ENCODE assay signal across 9 mouse cellular contexts in genomic region chr11:32137719-32138613, GRCm38 (mm10).
DNase-seq lines count a peak whose midpoint lies in the region; ATAC-seq lines count a peak whose summit lies in the region.
"Had no signal": no experiment of that assay in that cellular context is flagged by ENCODE, and none has a peak within 500 bp of the region (broad histone marks: within the 10 kb centered on the region; RNA-seq: fewer than 3 reads in every experiment).

No protein-coding gene starts in this region.

- H3K4me3 ChIP-seq in neural tube, embryonic 11.5 days (ENCODE audit: low read depth, low read length) = no peak overlapping the region
- no peak overlapping the region for H3K4me3 ChIP-seq in hindbrain, embryonic 11.5 days (ENCODE audit: low read depth, low read length)
- no peak overlapping the region for H3K4me3 ChIP-seq in limb, embryonic 15.5 days

- no peak overlapping the region for H3K4me2 ChIP-seq in neural tube, embryonic 11.5 days (ENCODE audit: low read depth)
- H3K4me2 ChIP-seq in hindbrain, embryonic 11.5 days (replicated peaks; ENCODE audit: low read depth, low read length) = no peak overlapping the region
- 0 out of 2 replicates have a peak overlapping the region, but pooled peaks have one; percentile 1 for H3K4me2 ChIP-seq in limb, embryonic 15.5 days

- H3K27ac ChIP-seq in neural tube, embryonic 11.5 days (ENCODE audit: low read depth, low read length) = peak overlapping the region; percentile 44
- H3K27ac ChIP-seq in hindbrain, embryonic 11.5 days (ENCODE audit: low read depth, low read length) = peak overlapping the region; percentile 51; the same call in 1 of the 2 replicates
- no peak overlapping the region for H3K27ac ChIP-seq in limb, embryonic 15.5 days

- H3K4me1 ChIP-seq in neural tube, embryonic 11.5 days (ENCODE audit: control insufficient read depth, insufficient read depth, low read length) = peaks cover 5% of the 10 kb centered on the region
- peaks cover 2% of the 10 kb centered on the region for H3K4me1 ChIP-seq in hindbrain, embryonic 11.5 days (replicated peaks; ENCODE audit: control insufficient read depth, insufficient read depth, low read length)
- peaks cover 5% of the 10 kb centered on the region; the same call in 1 of the 2 replicates for H3K4me1 ChIP-seq in limb, embryonic 15.5 days

- no peaks in the 10 kb centered on the region for H3K27me3 ChIP-seq in neural tube, embryonic 11.5 days (ENCODE audit: control insufficient read depth, insufficient read depth, low read length)
- H3K27me3 ChIP-seq in hindbrain, embryonic 11.5 days (ENCODE audit: control insufficient read depth, insufficient read depth, low read length) = no peaks in the 10 kb centered on the region
- no peaks in the 10 kb centered on the region for H3K27me3 ChIP-seq in limb, embryonic 15.5 days
- H3K27me3 ChIP-seq: Patski had no signal

- WGBS in neural tube, embryonic 11.5 days = 40% methylated on average over 15 of the region's 15 CpGs
- 30% methylated on average over 15 of the region's 15 CpGs for WGBS in hindbrain, embryonic 11.5 days
- WGBS in limb, embryonic 15.5 days = 35% methylated on average over 15 of the region's 15 CpGs

- ATAC-seq in neural tube, embryonic 11.5 days (ENCODE audit: insufficient read depth, low FRiP score, low TSS enrichment) = peak; percentile 58; the same call in 1 of the 2 replicates
- peak; percentile 51; the same call in 1 of the 2 replicates for ATAC-seq in hindbrain, embryonic 11.5 days (ENCODE audit: low FRiP score)
- ATAC-seq in limb, embryonic 15.5 days (ENCODE audit: insufficient number of reproducible peaks, low FRiP score, low TSS enrichment, low read depth) = no peak
- ATAC-seq: Patski had no signal

- H3K9ac ChIP-seq in neural tube, embryonic 11.5 days (ENCODE audit: low read length) = no peak overlapping the region
- no peak overlapping the region for H3K9ac ChIP-seq in hindbrain, embryonic 11.5 days (ENCODE audit: low read depth, low read length)
- H3K9ac ChIP-seq in limb, embryonic 15.5 days = no peak overlapping the region

- no peak for DNase-seq in neural tube, embryonic 11.5 days (ENCODE audit: low spot score)
- no peak for DNase-seq in neural tube, embryonic 10.5 days (ENCODE audit: extremely low spot score, low spot score)
- peak; percentile 55 for DNase-seq in hindbrain, embryonic 11.5 days (ENCODE audit: low spot score)
- peak; percentile 50 for DNase-seq in retina, postnatal 1 day
- no peak for DNase-seq in frontal cortex, postnatal 36 days (ENCODE audit: low spot score in 2 of 2)
- no peak for DNase-seq in frontal cortex, postnatal 14 days (ENCODE audit: low spot score in 2 of 2)
- DNase-seq in cerebellum, adult 8-10 months = no peak

- no peaks in the 10 kb centered on the region for H3K36me3 ChIP-seq in neural tube, embryonic 11.5 days (ENCODE audit: control insufficient read depth, insufficient read depth, low read length)
- no peaks in the 10 kb centered on the region for H3K36me3 ChIP-seq in hindbrain, embryonic 11.5 days (ENCODE audit: control insufficient read depth, insufficient read depth, low read length)
- no peaks in the 10 kb centered on the region for H3K36me3 ChIP-seq in limb, embryonic 15.5 days

- no peaks in the 10 kb centered on the region for H3K9me3 ChIP-seq in neural tube, embryonic 11.5 days (ENCODE audit: control insufficient read depth, low read length)
- no peaks in the 10 kb centered on the region for H3K9me3 ChIP-seq in hindbrain, embryonic 11.5 days (ENCODE audit: control insufficient read depth, low read length)
- no peaks in the 10 kb centered on the region for H3K9me3 ChIP-seq in limb, embryonic 15.5 days

Comparison
In these comparisons a context has a peak if more than half of its experiments do, and no peak if none do; other contexts are left out.
1. DNase-seq: peak in hindbrain, embryonic 11.5 days (single experiment) and retina, postnatal 1 day (single experiment); none in neural tube, embryonic 11.5 days (single experiment), neural tube, embryonic 10.5 days (single experiment), frontal cortex, postnatal 36 days (0 of 2), frontal cortex, postnatal 14 days (0 of 2) and cerebellum, adult 8-10 months (single experiment).